Mouse (Mus musculus) forebrain, postnatal 0 days (tissue): ENCODE results near the gene Dohh. TPM values are rescaled to one million over a fixed set of nuclear protein-coding genes. Genes with fewer than 3 reads are reported as not detected.

Experiments used
- ATAC-seq: fragments of 200-750 bp; cut with Nextera tagmentation; 2 replicates; pipeline ENCODE4 v1.8.0; 2017; ENCODE audit warnings: mild to moderate bottlenecking, moderate library complexity
- DNase-seq: peaks from one replicate; pipeline ENCODE4 v3.0.0-alpha.2; 2015
- H3K27ac ChIP-seq: fragments of 300-500 bp; sonication (generic); 2 replicates; pipeline ENCODE4 v1.5.1; 2014; ENCODE audit warnings: low read depth, mild to moderate bottlenecking, antibody characterized with exemption, low read length, moderate library complexity, mixed read lengths
- H3K27me3 ChIP-seq: fragments of 300-500 bp; sonication (generic); 2 replicates; pipeline ENCODE4 v1.6.1; 2014; ENCODE audit warnings: mild to moderate bottlenecking, low read length, mixed read lengths; ENCODE audit not compliant: insufficient read depth
- H3K36me3 ChIP-seq: fragments of 300-500 bp; sonication (generic); 2 replicates; pipeline ENCODE4 v1.6.1; 2014; ENCODE audit warnings: mild to moderate bottlenecking, moderate library complexity; ENCODE audit not compliant: insufficient read depth
- H3K4me1 ChIP-seq: fragments of 300-500 bp; sonication (generic); 2 replicates; pipeline ENCODE4 v1.6.1; 2014; ENCODE audit warnings: antibody characterized with exemption; ENCODE audit not compliant: insufficient read depth
- H3K4me2 ChIP-seq: fragments of 300-500 bp; sonication (generic); 2 replicates; pipeline ENCODE4 v1.6.1; 2014; ENCODE audit warnings: low read depth, mild to moderate bottlenecking, moderate library complexity
- H3K4me3 ChIP-seq: fragments of 300-500 bp; sonication (generic); 2 replicates; pipeline ENCODE4 v1.5.1; 2014; ENCODE audit warnings: low read depth, low read length, mixed read lengths
- H3K9ac ChIP-seq: fragments of 300-500 bp; sonication (generic); 2 replicates; pipeline ENCODE4 v1.6.1; 2014; ENCODE audit warnings: mild to moderate bottlenecking
- H3K9me3 ChIP-seq: fragments of 300-500 bp; sonication (generic); 2 replicates; pipeline ENCODE4 v1.6.1; 2016; ENCODE audit warnings: low read length
- CTCF ChIP-seq: sonication (generic); IDR thresholded peaks from 2 replicates; pipeline ENCODE4 v1.5.1; 2016; ENCODE audit warnings: antibody characterized with exemption, control low read depth, low read depth
- WGBS: fragments of 180-500 bp; shearing (Covaris S2); extraction: QIAGEN DNeasy Blood & Tissue Kit; methylation state at CpG from one replicate; pipeline ENCODE4 v1.1.7; 2014; 5-methylcytosine and 5-hydroxymethylcytosine counted together
- polyA plus RNA-seq: library from polyadenylated mRNA; unstranded; fragments of >200 nt; fragmentation: Nextera tagmentation; extraction: Ambion mirVana; gene quantifications from 2 replicates; pipeline ENCODE4 v1.2.1, GENCODE M21; 2015
- total RNA-seq: library from RNA; depleted of rRNA; stranded (reverse); fragments of >200 nt; gene quantifications from 2 replicates; pipeline ENCODE4 v1.2.3, GENCODE M21; 2014

Gene Dohh
- total and polyA plus RNA-seq, 2 experiments from 2014 or later = 111 to 126 TPM

DNA sequence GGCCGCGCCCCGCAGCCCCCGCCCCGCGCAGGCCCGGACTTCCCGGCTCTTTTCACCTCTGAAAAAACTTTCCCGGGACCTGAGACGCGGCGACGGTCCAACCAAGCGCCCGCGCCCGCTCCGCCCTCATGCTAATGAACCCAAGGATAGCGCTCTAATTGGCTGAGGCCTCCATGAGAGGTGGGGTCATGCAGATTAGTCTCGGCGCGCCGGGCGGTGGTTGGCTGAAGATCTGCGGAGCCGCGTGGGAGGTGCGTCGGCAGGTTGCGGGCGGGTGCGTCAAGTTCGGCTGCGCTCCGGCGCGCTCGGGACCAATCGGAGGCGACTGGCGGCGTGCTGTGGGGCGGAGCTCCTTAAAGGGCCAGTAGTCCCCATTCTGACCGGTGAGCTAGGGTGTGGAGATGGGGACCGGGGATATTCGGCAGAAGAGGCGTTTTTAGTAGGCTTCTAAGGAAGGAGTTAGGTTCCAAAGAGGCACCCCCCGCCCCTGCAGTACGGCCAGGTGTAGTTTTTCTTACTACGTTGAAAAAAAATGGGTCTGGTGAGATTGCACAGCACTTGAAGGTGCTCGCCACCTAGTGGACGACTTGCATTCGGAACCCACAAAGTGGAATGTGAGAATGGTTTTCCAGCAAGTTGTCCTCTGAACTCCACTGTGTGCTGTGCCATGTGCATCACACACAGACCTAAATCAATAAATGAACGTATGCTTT, 33.7 kb upstream of the Dohh start, which contains the start of gene Hmg20b:
Gene Hmg20b (minus strand): TSS at position 130 of the 713 bp plus-strand sequence.
- TF ChIP-seq CTCF = peak; percentile 93
- ATAC-seq (peak; percentile 98), DNase-seq (peak; percentile 99)
- Histone ChIP-seq H3K4me2 (peak within 1 kb of the TSS; percentile 79), H3K27ac (no peak within 1 kb of the TSS), H3K4me1 (0 out of 2 replicates have a peak, but pooled peaks cover 3% of the 10 kb centered on the region), H3K36me3 (no peaks in the 10 kb centered on the region), H3K9ac (peak within 1 kb of the TSS; percentile 40), H3K9me3 (no peaks in the 10 kb centered on the region), H3K4me3 (peak within 1 kb of the TSS; percentile 45), H3K27me3 (no peaks in the 10 kb centered on the region)
- WGBS = 3% methylated on average over 54 of the region's 54 CpGs

DNA sequence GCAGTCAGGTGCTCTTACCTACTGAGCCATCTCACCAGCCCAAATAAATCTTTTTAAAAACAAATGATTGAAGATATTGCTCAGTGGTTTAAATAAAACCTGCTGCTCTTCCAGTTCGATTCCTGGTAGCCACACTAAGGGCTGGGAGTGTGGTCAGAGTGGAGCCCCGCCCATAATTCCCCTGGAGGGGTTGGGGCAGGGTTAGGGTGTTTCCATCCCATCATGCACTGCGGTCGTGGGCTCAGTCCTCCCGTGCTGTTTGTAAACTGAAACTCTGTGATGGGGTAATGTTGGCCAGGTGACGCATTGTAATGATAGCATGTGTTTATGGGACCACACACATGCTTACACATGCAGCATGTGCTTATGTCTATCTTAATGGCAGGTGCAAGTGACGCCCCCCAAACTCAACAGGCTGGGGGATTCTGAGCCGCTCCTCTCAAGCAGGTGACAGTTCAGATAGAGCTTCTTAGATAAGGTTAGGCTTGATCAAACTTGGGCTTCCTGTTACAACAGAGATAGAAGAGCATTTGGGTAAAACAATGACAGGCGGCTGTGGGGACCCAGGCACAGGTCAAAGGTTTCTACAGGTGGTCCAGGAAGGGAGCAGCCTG, 32.4 kb upstream of the Dohh start:
- H3K27me3 ChIP-seq = no peaks in the 10 kb centered on the region
- no peaks in the 10 kb centered on the region for H3K9me3 ChIP-seq
- H3K4me1 ChIP-seq = no peaks in the 10 kb centered on the region
- ATAC-seq = no peak
- no peak for DNase-seq
- no peak overlapping the region for H3K4me2 ChIP-seq
- H3K36me3 ChIP-seq = no peaks in the 10 kb centered on the region
- 30% methylated on average over 9 of the region's 9 CpGs for WGBS
- no peak overlapping the region for H3K27ac ChIP-seq
- H3K9ac ChIP-seq = no peak overlapping the region
- TF ChIP-seq CTCF = no peak
- no peak overlapping the region for H3K4me3 ChIP-seq

DNA sequence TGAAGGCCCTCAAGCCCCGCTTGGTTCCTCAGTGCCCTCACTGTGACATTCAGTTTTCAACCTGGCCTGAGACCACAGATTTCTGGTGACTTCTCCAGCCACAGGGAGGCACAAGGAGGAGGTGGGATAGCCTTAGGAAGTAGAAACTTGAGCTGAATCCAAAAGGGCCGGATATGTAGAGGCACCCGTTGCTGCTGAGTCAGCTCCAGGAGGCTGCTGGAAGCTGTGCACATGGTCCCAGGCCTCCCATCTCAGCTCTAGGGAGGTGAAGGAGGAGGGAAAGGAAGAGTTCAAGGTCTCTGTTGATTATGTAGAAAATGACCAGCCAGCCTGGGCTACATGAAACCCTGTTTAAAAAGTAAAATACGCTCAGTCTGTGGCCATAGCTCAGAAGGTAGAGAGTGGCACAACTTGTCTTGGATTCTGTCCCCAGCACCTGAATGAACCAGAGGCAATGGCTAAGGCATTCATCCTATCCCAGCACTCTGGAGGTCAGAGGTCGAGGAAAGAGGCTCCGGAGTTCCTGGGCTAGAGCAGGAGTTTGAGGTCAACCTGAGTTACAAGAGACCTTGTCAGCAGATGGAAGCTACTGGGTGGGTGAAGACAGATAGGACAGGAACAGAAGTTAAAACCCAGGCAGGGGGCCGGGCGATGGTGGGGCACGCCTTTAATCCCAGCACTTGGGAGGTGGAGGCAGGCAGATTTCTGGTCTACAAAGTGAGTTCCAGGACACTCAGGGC, 29.3 kb upstream of the Dohh start:
- Histone ChIP-seq H3K9ac (no peak overlapping the region), H3K36me3 (no peaks in the 10 kb centered on the region), H3K27ac (no peak overlapping the region), H3K4me3 (no peak overlapping the region), H3K4me2 (no peak overlapping the region), H3K4me1 (peaks cover 8% of the 10 kb centered on the region), H3K9me3 (no peaks in the 10 kb centered on the region), H3K27me3 (no peaks in the 10 kb centered on the region)
- WGBS = 68% methylated on average over 9 of the region's 9 CpGs
- DNase-seq (no peak), ATAC-seq (no peak)
- no peak for TF ChIP-seq CTCF

DNA sequence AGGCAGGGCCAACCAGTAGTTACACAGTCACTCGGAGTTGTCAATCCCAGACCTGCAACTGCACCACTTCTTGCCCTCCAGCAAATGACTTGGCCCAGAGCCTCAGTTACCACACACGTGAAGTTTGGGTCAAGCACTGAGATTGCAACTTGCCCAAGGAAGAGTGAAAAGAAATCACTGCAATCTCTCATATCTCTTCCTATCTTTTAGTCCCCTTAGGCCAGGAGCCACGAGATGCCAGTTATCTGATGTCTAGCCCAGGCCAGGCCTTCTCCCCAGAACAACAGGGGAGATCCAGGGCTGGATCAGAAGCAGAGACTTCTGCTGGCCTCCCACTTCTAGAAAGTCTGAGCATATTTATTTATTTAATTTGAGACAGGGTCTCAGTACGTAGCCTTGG, 28.7 kb upstream of the Dohh start:
- DNase-seq = no peak
- Histone ChIP-seq H3K9me3 (no peaks in the 10 kb centered on the region), H3K9ac (no peak overlapping the region), H3K27me3 (no peaks in the 10 kb centered on the region), H3K4me3 (no peak overlapping the region), H3K4me2 (no peak overlapping the region), H3K36me3 (no peaks in the 10 kb centered on the region), H3K27ac (no peak overlapping the region), H3K4me1 (peaks cover 8% of the 10 kb centered on the region)
- ATAC-seq = no peak
- WGBS = 76% methylated on average over 4 of the region's 4 CpGs
- no peak for TF ChIP-seq CTCF

DNA sequence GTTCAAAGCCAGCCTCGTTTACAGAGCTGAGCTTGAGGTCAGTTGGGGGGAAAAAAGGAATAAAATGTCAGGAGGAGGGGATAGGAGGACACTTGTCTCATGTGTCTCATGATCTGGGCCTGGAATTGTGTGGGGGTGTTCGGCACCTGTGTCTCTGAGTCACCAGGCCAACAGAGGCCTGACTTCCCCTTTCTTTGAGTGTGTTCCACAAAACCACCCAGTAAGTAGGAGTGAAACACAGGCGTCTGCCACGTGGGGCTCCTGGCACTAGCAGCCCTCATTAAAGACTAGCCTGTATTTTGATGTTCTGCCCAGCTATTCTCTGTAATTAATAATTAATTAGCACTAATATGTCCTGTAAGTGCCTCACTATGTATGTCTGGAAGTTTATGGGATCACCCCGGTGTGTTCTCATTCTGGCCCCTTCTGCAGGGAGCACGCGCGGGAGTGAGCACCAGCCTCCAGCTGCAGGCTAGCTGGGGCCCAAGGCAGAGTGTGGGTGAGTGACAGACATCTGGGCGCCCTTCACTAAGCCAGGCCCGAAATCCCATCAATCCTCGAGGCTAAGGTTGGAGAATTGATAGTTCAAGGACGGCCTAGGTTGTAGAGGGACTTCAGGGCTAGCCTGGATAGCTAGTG, 27.8 kb upstream of the Dohh start:
- Histone ChIP-seq H3K4me2 (peak overlapping the region; percentile 95; the same call in 1 of the 2 replicates), H3K27me3 (no peaks in the 10 kb centered on the region), H3K4me1 (peaks cover 8% of the 10 kb centered on the region), H3K36me3 (no peaks in the 10 kb centered on the region), H3K4me3 (no peak overlapping the region), H3K27ac (no peak overlapping the region), H3K9me3 (no peaks in the 10 kb centered on the region), H3K9ac (no peak overlapping the region)
- WGBS = 43% methylated on average over 12 of the region's 12 CpGs
- no peak for ATAC-seq
- no peak for DNase-seq
- TF ChIP-seq CTCF = no peak

DNA sequence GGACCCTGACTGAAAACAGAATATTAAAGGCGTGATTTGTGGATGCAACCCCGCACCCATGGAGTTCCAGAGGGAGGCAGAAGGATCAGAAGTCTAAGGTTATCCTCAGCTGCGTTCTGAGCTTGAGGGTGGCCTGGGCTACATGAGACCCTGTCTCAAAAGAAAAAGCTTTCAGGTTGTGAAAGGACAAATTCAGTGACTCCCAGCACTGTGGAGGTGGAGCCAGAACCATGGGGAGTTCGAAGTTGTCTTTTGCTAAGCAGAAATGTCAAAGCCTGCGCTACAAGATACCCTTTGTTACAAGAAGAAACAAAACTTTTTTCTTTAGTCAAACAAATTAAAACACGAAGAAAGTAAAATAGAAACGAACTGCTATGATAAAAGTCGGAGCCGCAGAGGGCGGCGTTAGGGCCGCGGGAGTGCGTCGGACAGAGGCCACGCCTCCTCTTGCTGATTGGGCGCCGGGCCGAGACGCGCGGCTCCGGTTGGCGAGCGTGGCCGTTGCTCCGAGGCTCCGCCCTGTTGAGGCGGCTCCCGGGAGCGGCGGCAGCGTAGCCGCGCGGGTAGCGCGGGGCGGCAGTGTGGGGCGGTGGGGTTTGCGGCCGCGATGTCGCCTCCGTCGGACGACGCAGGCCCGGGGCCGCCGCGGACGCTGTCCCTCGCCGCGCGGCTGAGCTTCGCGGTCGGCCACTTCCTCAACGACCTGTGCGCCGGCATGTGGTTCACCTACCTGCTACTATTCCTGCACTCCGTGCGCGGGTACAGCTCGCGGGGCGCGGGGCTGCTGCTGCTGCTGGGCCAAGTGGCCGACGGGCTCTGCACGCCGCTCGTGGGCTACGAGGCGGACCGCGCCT, 27.0 kb upstream of the Dohh start, which contains the start of gene Mfsd12:
Gene Mfsd12 (plus strand): TSS at position 501 of the 854 bp plus-strand sequence.
- Histone ChIP-seq H3K9ac (peak within 1 kb of the TSS; percentile 70), H3K4me3 (peak within 1 kb of the TSS; percentile 80), H3K9me3 (no peaks in the 10 kb centered on the region), H3K4me2 (peak within 1 kb of the TSS; percentile 95), H3K36me3 (no peaks in the 10 kb centered on the region), H3K27ac (no peak within 1 kb of the TSS), H3K27me3 (no peaks in the 10 kb centered on the region), H3K4me1 (peaks cover 8% of the 10 kb centered on the region)
- no peak for TF ChIP-seq CTCF
- ATAC-seq = peak; percentile 96
- 2% methylated on average over 75 of the region's 79 CpGs for WGBS
- peak; percentile 97 for DNase-seq
